ENCODE assay signal across 10 mouse cellular contexts in genomic region chr1:89750921-89751320, GRCm38 (mm10).
A peak's percentile ranks its signal among the peaks of the same experiment; 100 is the strongest.
DNase-seq lines count a peak whose midpoint lies in the region; ATAC-seq lines count a peak whose summit lies in the region.
"Had no signal": no experiment of that assay in that cellular context is flagged by ENCODE, and none has a peak within 500 bp of the region (broad histone marks: within the 10 kb centered on the region; RNA-seq: fewer than 3 reads in every experiment).

No protein-coding gene starts in this region.

- 23% methylated on average over 21 of the region's 21 CpGs for WGBS in embryonic facial prominence, embryonic 14.5 days
- WGBS in kidney, embryonic 16.5 days: 11% methylated on average over 21 of the region's 21 CpGs
- WGBS in neural tube, embryonic 13.5 days: 5% methylated on average over 21 of the region's 21 CpGs

- H3K4me2 ChIP-seq in embryonic facial prominence, embryonic 14.5 days (ENCODE audit: low read depth, low read length): peak overlapping the region; percentile 28
- H3K4me2 ChIP-seq in kidney, embryonic 16.5 days (replicated peaks; ENCODE audit: low read depth, low read length): peak overlapping the region; percentile 48
- peak overlapping the region; percentile 45 for H3K4me2 ChIP-seq in neural tube, embryonic 13.5 days

- H3K27ac ChIP-seq in embryonic facial prominence, embryonic 14.5 days (replicated peaks; ENCODE audit: low read depth, low read length): no peak overlapping the region
- H3K27ac ChIP-seq in kidney, embryonic 16.5 days (ENCODE audit: low read length): no peak overlapping the region
- H3K27ac ChIP-seq in neural tube, embryonic 13.5 days (replicated peaks): peak overlapping the region; percentile 81
- H3K27ac ChIP-seq: liver, embryonic 14.5 days had no signal

- ATAC-seq in embryonic facial prominence, embryonic 14.5 days (ENCODE audit: low read depth): peak; percentile 66; the same call in 1 of the 2 replicates
- peak; percentile 63; the same call in 1 of the 2 replicates for ATAC-seq in kidney, embryonic 16.5 days (ENCODE audit: low FRiP score, low TSS enrichment)
- peak; percentile 88 for ATAC-seq in neural tube, embryonic 13.5 days (ENCODE audit: low read depth)

- no peaks in the 10 kb centered on the region for H3K27me3 ChIP-seq in embryonic facial prominence, embryonic 14.5 days (replicated peaks; ENCODE audit: control insufficient read depth, insufficient read depth, low read length)
- H3K27me3 ChIP-seq in kidney, embryonic 16.5 days (ENCODE audit: insufficient read depth, low read length): peaks cover 16% of the 10 kb centered on the region
- no peaks in the 10 kb centered on the region; the same call in 1 of the 2 replicates for H3K27me3 ChIP-seq in neural tube, embryonic 13.5 days

- DNase-seq in layer of hippocampus, adult 11-12 months (ENCODE audit: low spot score): peak; percentile 25
- DNase-seq in layer of hippocampus, postnatal 25 days (ENCODE audit: extremely low spot score in 1 of 2, low spot score in 1 of 2): no peak
- DNase-seq in embryonic facial prominence, embryonic 14.5 days (ENCODE audit: low spot score): peak; percentile 62
- DNase-seq in adrenal gland, adult (ENCODE audit: inconsistent age in 2 of 2, low spot score in 1 of 2): no peak
- DNase-seq in urinary bladder, adult 2 months (ENCODE audit: low spot score): no peak
- DNase-seq in adrenal gland, postnatal 14 days: no peak
- DNase-seq: cerebellum, adult 2 months had no signal

- no peak overlapping the region for H3K4me3 ChIP-seq in embryonic facial prominence, embryonic 14.5 days (ENCODE audit: low read depth, low read length)
- peak overlapping the region; percentile 26 for H3K4me3 ChIP-seq in kidney, embryonic 16.5 days (ENCODE audit: low read length)
- no peak overlapping the region for H3K4me3 ChIP-seq in neural tube, embryonic 13.5 days

- no peaks in the 10 kb centered on the region for H3K9me3 ChIP-seq in embryonic facial prominence, embryonic 14.5 days (ENCODE audit: control insufficient read depth, low read length)
- H3K9me3 ChIP-seq in kidney, embryonic 16.5 days (ENCODE audit: low read length): no peaks in the 10 kb centered on the region; the same call in 1 of the 2 replicates
- no peaks in the 10 kb centered on the region for H3K9me3 ChIP-seq in neural tube, embryonic 13.5 days

- H3K4me1 ChIP-seq in embryonic facial prominence, embryonic 14.5 days (ENCODE audit: control insufficient read depth, insufficient read depth, low read length): peaks cover 14% of the 10 kb centered on the region; the same call in 1 of the 2 replicates
- peaks cover 21% of the 10 kb centered on the region for H3K4me1 ChIP-seq in kidney, embryonic 16.5 days (ENCODE audit: insufficient read depth, low read length)
- H3K4me1 ChIP-seq in neural tube, embryonic 13.5 days (replicated peaks): peaks cover 52% of the 10 kb centered on the region

- H3K9ac ChIP-seq in embryonic facial prominence, embryonic 14.5 days (ENCODE audit: low read depth, low read length): no peak overlapping the region
- no peak overlapping the region for H3K9ac ChIP-seq in kidney, embryonic 16.5 days (replicated peaks; ENCODE audit: low read length)
- no peak overlapping the region for H3K9ac ChIP-seq in neural tube, embryonic 13.5 days
- H3K9ac ChIP-seq: liver, embryonic 14.5 days had no signal

- no peaks in the 10 kb centered on the region for H3K36me3 ChIP-seq in embryonic facial prominence, embryonic 14.5 days (ENCODE audit: control insufficient read depth, insufficient read depth, low read length)
- no peaks in the 10 kb centered on the region for H3K36me3 ChIP-seq in kidney, embryonic 16.5 days (ENCODE audit: insufficient read depth, low read length)
- H3K36me3 ChIP-seq in neural tube, embryonic 13.5 days: peaks cover 5% of the 10 kb centered on the region; the same call in 1 of the 2 replicates

Comparison
In these comparisons a context has a peak if more than half of its experiments do, and no peak if none do; other contexts are left out.
1. DNase-seq: peak in layer of hippocampus, adult 11-12 months (single experiment) and embryonic facial prominence, embryonic 14.5 days (single experiment); none in layer of hippocampus, postnatal 25 days (0 of 2), adrenal gland, adult (0 of 2), urinary bladder, adult 2 months (single experiment) and adrenal gland, postnatal 14 days (single experiment).
2. Peak in every context shown above with its lines, with median percentiles within 50 percentile points of each other: ATAC-seq and H3K4me2 ChIP-seq.